Mouse (Mus musculus): ENCODE results near the gene Igflr1. TPM values are rescaled to one million over a fixed set of nuclear protein-coding genes. Genes with fewer than 3 reads are reported as not detected.

Igflr1 gene
- total RNA-seq, 1 experiment from 2014 or later = not detected

DNA sequence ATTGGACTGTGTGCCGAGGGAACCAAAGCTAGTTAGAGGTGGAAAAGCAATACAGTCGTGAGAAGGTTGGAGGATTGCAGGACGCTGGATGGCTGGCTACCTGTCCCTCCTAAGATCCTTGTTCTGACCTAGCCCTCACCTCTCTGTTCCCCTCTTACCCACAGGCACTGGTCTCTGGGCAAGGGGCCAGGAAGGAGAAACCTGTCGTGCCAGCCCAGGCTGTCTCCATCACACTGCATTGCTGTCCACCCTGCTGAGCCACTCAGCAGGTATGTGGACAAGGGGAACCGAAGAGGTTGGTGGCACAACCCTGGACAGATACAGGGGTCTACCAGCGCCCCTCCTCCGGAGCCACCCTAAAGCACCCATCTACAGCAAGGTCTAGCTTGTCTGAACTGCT, 35.4 kb downstream of the Igflr1 start:
- no peak for ATAC-seq (replicated peaks; ENCODE audit: insufficient number of reproducible peaks, low FRiP score, low TSS enrichment, poor library complexity, severe bottlenecking)

DNA sequence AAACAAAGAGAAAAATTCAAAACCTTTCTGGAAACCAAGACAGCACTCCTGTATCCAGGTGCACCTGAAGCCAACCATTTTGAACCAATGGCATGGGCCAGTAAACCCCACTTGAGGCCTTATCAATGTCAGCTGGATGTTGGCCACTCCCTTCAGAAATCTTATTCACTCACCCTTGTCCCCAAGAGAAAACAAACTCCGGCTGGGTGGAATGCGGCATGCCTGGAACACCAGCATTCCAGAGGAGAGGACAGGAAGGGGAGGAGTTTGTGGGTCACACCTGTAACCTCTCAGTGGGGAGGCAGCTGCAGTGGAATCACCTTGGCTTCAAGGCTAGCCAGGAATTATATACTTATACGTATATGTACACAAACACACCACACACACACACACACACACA, 37.4 kb downstream of the Igflr1 start:
- ATAC-seq (replicated peaks; ENCODE audit: insufficient number of reproducible peaks, low FRiP score, low TSS enrichment, poor library complexity, severe bottlenecking) = no peak

DNA sequence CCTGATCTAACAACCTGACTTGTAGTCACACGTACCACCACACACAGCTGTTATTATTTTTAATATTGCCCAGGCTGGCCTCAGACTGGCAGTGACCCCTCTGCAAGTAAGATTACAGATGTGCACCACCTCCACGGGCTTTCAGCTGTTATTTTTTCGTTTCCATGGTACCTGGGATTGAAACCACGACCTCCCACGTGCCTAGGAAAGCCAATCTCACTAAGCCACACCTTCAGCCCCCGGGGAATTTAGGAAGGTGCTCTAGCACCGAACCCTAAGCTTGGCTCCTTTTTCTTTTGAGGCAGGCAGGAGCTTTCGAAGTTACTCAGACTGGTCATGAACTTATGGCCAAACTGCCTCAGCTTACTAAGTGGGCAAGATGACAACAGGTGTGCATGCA, 39.2 kb downstream of the Igflr1 start:
- no peak for ATAC-seq (replicated peaks; ENCODE audit: insufficient number of reproducible peaks, low FRiP score, low TSS enrichment, poor library complexity, severe bottlenecking)

DNA sequence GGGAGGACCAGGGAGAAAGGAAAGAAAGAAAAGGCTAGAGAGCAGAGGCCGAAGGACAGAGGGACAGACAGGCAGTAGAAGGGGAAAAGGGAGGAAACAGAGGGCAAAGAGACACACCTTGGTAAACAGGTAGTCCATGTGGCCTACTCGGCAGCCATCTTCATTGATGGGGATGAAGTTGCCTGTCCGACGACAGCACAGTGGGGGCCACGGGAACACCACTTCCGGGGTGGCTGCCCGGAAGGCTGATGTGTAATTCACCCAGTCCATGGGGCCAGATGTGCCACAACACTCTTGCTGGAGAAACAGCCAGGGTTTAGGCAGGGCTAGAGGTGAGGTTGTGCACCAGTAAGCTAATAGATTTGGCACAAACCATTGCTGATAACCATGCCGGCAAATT, 39.7 kb downstream of the Igflr1 start:
- no peak for ATAC-seq (replicated peaks; ENCODE audit: insufficient number of reproducible peaks, low FRiP score, low TSS enrichment, poor library complexity, severe bottlenecking)

DNA sequence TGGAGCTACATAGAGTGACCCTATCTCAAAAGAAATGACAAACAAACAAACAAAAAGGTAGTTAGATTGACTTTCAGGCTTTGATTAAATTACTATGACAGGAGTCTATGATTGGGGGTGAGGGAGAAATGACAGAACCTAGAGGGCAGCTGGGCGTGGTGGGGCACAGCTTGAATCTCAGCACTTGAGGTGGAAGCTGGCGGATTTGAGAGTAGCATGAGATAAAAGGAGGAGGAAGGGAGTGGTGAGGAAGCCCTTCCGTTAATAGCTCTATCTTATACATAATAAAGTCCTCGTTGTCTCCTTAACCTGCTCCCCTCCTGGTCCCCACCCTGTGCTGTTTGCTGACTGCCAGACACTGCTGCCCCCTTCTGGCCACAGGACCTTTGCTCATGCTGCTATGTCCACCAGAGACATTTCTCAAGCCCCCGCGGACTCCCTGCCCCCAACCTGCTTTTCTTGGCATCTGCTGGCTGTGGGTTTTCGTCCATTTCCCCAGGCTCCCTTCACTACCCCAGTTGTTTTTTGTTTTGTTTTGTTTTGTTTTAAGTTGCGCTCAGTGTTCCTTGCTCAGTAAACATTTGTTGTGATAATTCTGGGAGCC, 42.6 kb downstream of the Igflr1 start:
- ATAC-seq (replicated peaks; ENCODE audit: insufficient number of reproducible peaks, low FRiP score, low TSS enrichment, poor library complexity, severe bottlenecking) = 0 out of 2 replicates have a peak, but pooled peaks have one; percentile 68

DNA sequence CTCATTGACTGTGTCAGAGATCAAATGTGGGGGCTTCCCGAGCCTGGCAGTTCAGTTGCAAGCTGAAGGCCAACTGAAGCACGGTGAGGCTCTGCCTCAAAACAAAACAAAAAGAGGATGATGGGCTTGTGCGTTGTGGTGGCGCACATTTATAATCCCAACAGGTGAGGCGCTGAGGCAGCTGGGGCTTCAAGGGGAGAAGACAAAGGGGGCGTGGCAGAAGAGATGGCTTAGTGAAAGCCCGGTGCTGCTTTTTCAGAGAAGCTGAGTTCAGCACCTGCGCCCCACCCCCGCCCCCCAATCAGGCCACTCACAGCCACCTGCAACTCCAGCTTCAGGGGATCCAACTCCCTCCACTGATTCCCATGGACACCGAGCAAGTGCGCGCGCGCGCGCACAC, 43.2 kb downstream of the Igflr1 start:
- ATAC-seq (replicated peaks; ENCODE audit: insufficient number of reproducible peaks, low FRiP score, low TSS enrichment, poor library complexity, severe bottlenecking) = no peak

DNA sequence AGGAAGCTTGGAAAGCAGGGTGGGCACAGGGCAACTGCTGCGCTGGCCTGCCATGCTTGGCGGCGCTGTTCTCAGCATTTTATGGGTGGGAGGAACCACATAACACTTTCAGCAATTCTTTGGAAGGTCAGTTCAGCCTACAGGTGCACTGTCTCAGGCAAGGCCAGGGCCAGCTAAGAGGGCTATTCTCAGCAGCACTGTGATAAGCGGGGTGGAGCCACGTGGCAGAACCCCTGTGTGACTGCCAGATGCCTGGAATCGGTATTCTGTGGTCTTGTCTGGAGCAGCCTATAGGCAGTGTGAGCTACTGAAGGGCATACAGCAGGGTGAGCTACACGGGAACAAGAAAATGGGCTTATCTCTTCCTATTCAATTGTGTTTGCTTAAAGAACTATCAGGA, 44.8 kb downstream of the Igflr1 start:
- no peak for ATAC-seq (replicated peaks; ENCODE audit: insufficient number of reproducible peaks, low FRiP score, low TSS enrichment, poor library complexity, severe bottlenecking)

DNA sequence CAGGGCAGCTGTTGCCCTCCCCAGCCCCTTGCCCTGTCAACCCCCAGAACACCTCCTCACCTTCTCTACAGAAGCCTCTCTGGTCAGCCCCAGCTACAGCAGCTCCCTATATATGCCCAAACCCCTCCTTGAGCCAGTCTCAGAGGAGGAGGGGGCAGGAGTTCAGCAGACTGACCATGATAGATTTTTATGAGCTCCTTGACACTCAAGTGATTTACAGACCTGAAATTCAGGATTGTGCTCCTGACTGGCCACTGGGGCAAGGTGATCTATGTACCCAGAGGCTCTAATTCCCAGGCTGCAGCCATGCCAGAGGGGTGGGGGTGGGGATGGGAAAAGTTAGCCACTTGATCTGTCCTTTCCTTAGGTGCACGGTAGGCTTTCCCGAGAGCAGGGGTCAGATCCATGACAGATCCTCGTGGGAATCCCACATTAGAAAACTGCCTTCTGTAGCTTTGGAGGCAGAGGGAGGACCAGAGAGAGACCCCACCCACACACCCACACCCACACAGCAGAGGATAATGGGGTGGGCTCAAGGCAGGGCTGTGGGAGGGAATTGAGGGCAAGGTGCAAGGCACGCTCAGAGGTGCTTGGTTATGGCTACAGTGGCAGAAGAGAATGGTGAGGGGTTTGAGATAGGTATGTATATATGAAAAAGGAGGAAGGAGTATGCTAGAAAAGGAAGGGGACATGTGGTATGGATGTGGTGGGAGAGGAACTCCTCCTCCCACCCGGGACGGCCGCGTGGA, 47.6 kb downstream of the Igflr1 start, which contains the start of gene Upk1a:
TSS of gene Upk1a (minus strand) at position 194 of the 749 bp plus-strand sequence.
- no peak for ATAC-seq (replicated peaks; ENCODE audit: insufficient number of reproducible peaks, low FRiP score, low TSS enrichment, poor library complexity, severe bottlenecking)

DNA sequence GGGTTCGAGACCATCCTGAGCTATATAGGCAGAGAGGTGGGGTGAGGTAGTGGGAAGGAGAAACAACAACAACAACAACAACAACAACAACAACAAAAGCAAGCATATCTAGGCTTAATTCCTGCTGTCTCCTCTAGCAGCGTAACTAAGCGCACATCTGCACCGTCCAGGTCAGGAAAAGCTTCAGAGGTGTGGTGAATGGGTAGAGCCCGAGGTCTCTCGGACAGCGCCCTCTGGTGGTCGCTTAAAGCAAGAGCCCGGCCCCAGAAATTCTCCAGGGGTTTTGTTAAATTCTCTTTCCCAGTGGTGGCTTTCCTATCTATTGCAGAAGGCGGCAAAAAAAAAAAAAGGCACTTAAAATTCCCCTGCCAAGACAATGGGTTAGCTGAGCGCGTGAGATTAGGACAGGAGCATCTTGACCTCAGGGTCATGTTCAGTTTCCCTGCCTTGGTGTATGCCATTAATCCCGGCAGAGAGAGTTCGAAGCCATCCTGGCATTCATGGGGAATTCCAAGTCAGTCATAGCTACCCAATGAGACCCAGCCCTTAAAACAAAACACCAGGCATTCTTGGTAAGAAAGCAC, 48.4 kb downstream of the Igflr1 start:
- peak; percentile 62 for ATAC-seq (replicated peaks; ENCODE audit: insufficient number of reproducible peaks, low FRiP score, low TSS enrichment, poor library complexity, severe bottlenecking)

DNA sequence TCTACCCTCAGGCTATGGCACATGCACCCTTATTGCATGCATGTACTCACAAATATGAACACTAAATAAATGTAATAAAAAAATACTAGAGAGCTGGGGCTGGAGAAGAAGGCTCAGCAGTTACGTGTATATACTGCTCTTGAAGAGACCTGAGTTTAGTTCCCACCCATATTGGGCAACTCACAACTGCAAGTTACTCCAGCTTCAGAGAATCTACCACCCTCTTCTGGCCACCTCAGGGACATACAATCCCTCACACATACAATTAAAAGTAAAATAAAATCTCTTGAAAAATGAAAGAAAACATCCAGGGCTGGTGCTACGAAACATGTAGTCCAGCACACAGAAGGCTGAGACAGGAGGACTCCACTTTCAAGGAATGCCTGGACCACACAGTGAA, 49.2 kb downstream of the Igflr1 start:
- ATAC-seq (replicated peaks; ENCODE audit: insufficient number of reproducible peaks, low FRiP score, low TSS enrichment, poor library complexity, severe bottlenecking) = no peak; the same call in 1 of the 2 replicates

DNA sequence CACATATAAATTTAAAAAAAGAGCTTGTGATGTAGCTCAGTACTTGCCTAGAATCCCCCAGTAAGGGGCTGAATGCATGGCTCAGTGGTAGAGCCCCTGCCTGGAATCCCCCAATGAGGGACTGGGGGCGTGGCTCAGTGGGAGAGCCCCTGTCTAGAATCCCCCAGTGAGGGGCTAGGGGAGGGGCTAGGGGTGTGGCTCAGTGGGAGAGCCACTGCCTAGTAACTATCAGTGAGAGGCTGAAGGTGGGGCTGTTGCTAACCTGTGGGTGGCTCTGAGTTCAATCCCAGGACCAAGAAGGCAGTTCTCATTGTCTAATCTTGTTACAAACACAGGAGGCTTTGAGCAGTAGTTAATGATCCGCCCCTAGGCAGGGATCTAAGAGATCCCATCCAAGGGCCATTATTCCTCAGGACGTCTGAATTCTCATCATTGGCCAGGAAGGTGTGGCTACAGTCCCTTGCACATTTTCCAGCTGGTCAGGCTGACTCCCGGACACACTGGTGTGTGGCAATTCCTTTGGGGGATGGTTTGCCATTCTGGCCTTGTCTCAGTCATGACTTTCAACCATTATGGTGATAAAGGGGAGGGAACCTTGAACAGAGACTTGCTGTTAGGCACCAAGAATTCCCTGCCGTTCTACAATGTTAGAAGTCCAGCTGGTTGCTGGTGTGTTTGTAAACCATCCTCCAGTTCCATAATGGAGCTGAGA, 50.0 kb downstream of the Igflr1 start:
- no peak for ATAC-seq (replicated peaks; ENCODE audit: insufficient number of reproducible peaks, low FRiP score, low TSS enrichment, poor library complexity, severe bottlenecking)

Other genes starting within 250 kb of the Igflr1 start
- 2.2 to 10.7 TPM (median 8.0 TPM) in 3 replicates for gene E130208F15Rik, start 243.7 kb upstream of the Igflr1 start, total RNA-seq (2017)
- 11.3 to 13.7 TPM (median 11.5 TPM) in 3 replicates for gene Sdhaf1, start 241.5 kb upstream of the Igflr1 start, total RNA-seq (2017)
- not detected in 3 replicates for gene Lrfn3, start 202.7 kb upstream of the Igflr1 start, total RNA-seq (2017)
- gene Tyrobp, start 151.7 kb upstream of the Igflr1 start, total RNA-seq (2017) = 1,651 to 1,754 TPM (median 1,724 TPM) in 3 replicates
- gene Hcst, start 145.6 kb upstream of the Igflr1 start, total RNA-seq (2017) = 44.2 to 97.2 TPM (median 67.5 TPM) in 3 replicates
- gene Nfkbid, start 143.7 kb upstream of the Igflr1 start, total RNA-seq (2017) = 25.9 to 48.3 TPM (median 34.1 TPM) in 3 replicates
- gene Aplp1, start 119.9 kb upstream of the Igflr1 start, total RNA-seq (2017) = 0.68 TPM in 1 of 3 replicates, not detected in the others
- not detected in 3 replicates for gene Kirrel2, start 107.7 kb upstream of the Igflr1 start, total RNA-seq (2017)
- gene Nphs1, start 107.1 kb upstream of the Igflr1 start, total RNA-seq (2017) = not detected in 3 replicates
- gene Prodh2, start 71.8 kb upstream of the Igflr1 start, total RNA-seq (2017) = not detected in 3 replicates
- gene Arhgap33, start 30.4 kb upstream of the Igflr1 start, total RNA-seq (2017) = 0.97 to 1.5 TPM in 2 of 3 replicates, not detected in the other
- 0.19 to 2.7 TPM (median 1.5 TPM) in 3 replicates for gene Hspb6, start 13.2 kb upstream of the Igflr1 start, total RNA-seq (2017)
- 1.7 to 4.3 TPM (median 3.3 TPM) in 3 replicates for gene Proser3, start 13.1 kb upstream of the Igflr1 start, total RNA-seq (2017)
- 8.1 to 26.1 TPM (median 10.0 TPM) in 3 replicates for gene Lin37, start 5.6 kb upstream of the Igflr1 start, total RNA-seq (2017)
- 66.7 to 101 TPM (median 99.2 TPM) in 3 replicates for gene U2af1l4, start 2.1 kb upstream of the Igflr1 start, total RNA-seq (2017)
- gene Gm49396, start 2.1 kb upstream of the Igflr1 start, total RNA-seq (2017) = 3.5 to 14.5 TPM (median 11.1 TPM) in 3 replicates
- gene Psenen, start 1.8 kb upstream of the Igflr1 start, total RNA-seq (2017) = 76.7 to 145 TPM (median 135 TPM) in 3 replicates
- gene Kmt2b, start 23.3 kb downstream of the Igflr1 start, total RNA-seq (2017) = 15.4 to 44.0 TPM (median 23.8 TPM) in 3 replicates
- gene Zbtb32, start 33.5 kb downstream of the Igflr1 start, total RNA-seq (2017) = 8.4 to 30.5 TPM (median 20.6 TPM) in 3 replicates
- gene Upk1a, start 47.4 kb downstream of the Igflr1 start, total RNA-seq (2017) = 1.1 TPM in 1 of 3 replicates, not detected in the others
- 424 to 540 TPM (median 506 TPM) in 3 replicates for gene Cox6b1, start 60.7 kb downstream of the Igflr1 start, total RNA-seq (2017)
- not detected in 3 replicates for gene Etv2, start 70.4 kb downstream of the Igflr1 start, total RNA-seq (2017)
- gene Rbm42, start 84.9 kb downstream of the Igflr1 start, total RNA-seq (2017) = 63.9 to 74.7 TPM (median 64.6 TPM) in 3 replicates
- gene Haus5, start 99.6 kb downstream of the Igflr1 start, total RNA-seq (2017) = 5.6 to 20.3 TPM (median 11.0 TPM) in 3 replicates
- not detected in 3 replicates for gene Pmis2, start 106.2 kb downstream of the Igflr1 start, total RNA-seq (2017)
- gene 2200002J24Rik, start 133.5 kb downstream of the Igflr1 start, total RNA-seq (2017) = not detected in 3 replicates
- gene Atp4a, start 146.8 kb downstream of the Igflr1 start, total RNA-seq (2017) = 0.75 TPM in 1 of 3 replicates, not detected in the others
- gene Tmem147, start 164.1 kb downstream of the Igflr1 start, total RNA-seq (2017) = 14.0 to 17.1 TPM (median 17.0 TPM) in 3 replicates
- 0.85 to 1.9 TPM in 2 of 3 replicates, not detected in the other for gene Gapdhs, start 178.3 kb downstream of the Igflr1 start, total RNA-seq (2017)
- gene Sbsn, start 186.0 kb downstream of the Igflr1 start, total RNA-seq (2017) = 2.3 TPM in 1 of 3 replicates, not detected in the others
- gene Dmkn, start 198.3 kb downstream of the Igflr1 start, total RNA-seq (2017) = not detected in 3 replicates
- not detected in 3 replicates for gene Krtdap, start 222.5 kb downstream of the Igflr1 start, total RNA-seq (2017)

Measured in monocyte, adult 5-6 weeks (primary cell).